Mouse (Mus musculus): ENCODE measurements at regions not wholly inside any gene's neighbourhood (a gene's known extent, or its start where the extent isn't known, plus 50 kb on each side); places are given as distances from the start of the nearest gene placed in this dataset.

- Histone ChIP-seq H3K4me3 (ENCODE audit: insufficient read depth, low read length) (no peak overlapping the region), H3K27ac (ENCODE audit: insufficient read depth, low read length) (no peak overlapping the region), H3K4me1 (ENCODE audit: control insufficient read depth, insufficient read depth, low read length) (peaks cover 3% of the 10 kb centered on the region; the same call in 1 of the 2 replicates)
- TF ChIP-seq CTCF (IDR thresholded peaks at IDR 0.05; ENCODE audit: borderline replicate concordance, insufficient read depth, low read length) (no peak), POLR2A (IDR thresholded peaks at IDR 0.05; ENCODE audit: low read depth, low read length) (no peak)
Measured at GRCm38 (mm10) chr2:78983944-78984498, 116.1 kb downstream of the Ube2e3 start.

DNA sequence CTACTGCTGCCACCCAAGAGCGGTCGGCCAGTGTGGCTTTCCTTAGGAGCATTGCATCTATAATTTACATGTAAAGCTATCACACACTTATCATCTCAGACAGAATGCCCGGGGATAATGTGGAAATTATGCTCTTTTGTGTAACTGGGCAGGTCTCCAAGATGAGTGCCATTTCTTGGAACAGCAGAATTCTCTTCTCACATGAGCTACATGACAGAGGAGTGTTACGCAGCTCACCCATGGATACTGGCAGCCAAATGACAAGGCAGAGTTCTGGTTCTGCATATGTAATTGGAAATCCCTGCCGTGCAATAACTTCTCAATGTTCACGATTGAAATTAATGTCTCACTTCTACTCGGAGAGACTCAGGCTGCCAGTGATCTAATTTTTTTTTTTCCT is 119.1 kb downstream of the Ube2e3 start:
- no peaks in the 10 kb centered on the region for H3K4me1 ChIP-seq (ENCODE audit: control insufficient read depth, insufficient read depth, low read length)
- H3K4me3 ChIP-seq (ENCODE audit: insufficient read depth, low read length), result no peak overlapping the region
- no peak for TF ChIP-seq CTCF (IDR thresholded peaks at IDR 0.05; ENCODE audit: borderline replicate concordance, insufficient read depth, low read length)
- TF ChIP-seq POLR2A (IDR thresholded peaks at IDR 0.05; ENCODE audit: low read depth, low read length), result no peak
- H3K27ac ChIP-seq (ENCODE audit: insufficient read depth, low read length), result no peak overlapping the region

DNA sequence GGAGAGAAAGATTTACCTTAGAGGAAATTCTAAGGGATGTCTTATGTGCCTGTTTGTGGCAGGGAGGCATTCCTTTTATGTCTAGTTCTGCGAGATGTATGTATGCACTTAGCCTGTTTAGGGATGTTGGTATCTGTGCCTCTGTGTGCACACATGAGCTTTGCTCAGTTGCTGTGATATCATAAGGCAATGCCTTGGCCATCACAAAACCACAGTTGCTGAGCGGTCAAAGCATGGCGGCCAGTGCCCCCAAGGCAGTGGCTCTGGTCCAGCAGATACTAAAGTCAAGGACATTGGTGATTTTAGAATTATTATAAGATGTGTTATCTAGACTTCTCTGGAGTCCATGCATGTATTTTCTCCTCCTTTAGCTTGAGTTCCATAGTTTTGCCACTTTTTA is 119.5 kb downstream of the Ube2e3 start:
- H3K4me1 ChIP-seq (ENCODE audit: control insufficient read depth, insufficient read depth, low read length), result no peaks in the 10 kb centered on the region
- no peak for TF ChIP-seq CTCF (IDR thresholded peaks at IDR 0.05; ENCODE audit: borderline replicate concordance, insufficient read depth, low read length)
- TF ChIP-seq POLR2A (IDR thresholded peaks at IDR 0.05; ENCODE audit: low read depth, low read length), result no peak
- no peak overlapping the region for H3K27ac ChIP-seq (ENCODE audit: insufficient read depth, low read length)
- no peak overlapping the region for H3K4me3 ChIP-seq (ENCODE audit: insufficient read depth, low read length)

DNA sequence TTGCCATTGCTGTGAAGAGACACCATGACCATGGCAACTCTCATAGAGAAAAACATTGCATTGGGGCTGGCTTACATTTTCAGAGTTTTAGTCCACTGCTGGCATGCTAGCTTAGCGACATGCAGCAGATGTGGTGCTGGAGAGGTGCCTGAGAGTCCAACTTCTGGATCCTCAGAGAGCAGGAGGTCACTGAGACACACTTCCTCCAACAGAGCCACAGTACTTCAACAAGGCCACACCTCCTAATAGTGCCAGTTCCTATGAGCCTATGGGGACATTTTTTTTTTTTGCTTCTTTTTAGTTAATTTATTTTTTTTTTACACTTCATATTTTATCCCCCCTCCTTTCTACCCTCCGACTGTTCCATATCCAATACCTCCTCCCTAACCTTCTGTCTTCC is 120.3 kb downstream of the Ube2e3 start:
- no peak overlapping the region for H3K27ac ChIP-seq (ENCODE audit: insufficient read depth, low read length)

DNA sequence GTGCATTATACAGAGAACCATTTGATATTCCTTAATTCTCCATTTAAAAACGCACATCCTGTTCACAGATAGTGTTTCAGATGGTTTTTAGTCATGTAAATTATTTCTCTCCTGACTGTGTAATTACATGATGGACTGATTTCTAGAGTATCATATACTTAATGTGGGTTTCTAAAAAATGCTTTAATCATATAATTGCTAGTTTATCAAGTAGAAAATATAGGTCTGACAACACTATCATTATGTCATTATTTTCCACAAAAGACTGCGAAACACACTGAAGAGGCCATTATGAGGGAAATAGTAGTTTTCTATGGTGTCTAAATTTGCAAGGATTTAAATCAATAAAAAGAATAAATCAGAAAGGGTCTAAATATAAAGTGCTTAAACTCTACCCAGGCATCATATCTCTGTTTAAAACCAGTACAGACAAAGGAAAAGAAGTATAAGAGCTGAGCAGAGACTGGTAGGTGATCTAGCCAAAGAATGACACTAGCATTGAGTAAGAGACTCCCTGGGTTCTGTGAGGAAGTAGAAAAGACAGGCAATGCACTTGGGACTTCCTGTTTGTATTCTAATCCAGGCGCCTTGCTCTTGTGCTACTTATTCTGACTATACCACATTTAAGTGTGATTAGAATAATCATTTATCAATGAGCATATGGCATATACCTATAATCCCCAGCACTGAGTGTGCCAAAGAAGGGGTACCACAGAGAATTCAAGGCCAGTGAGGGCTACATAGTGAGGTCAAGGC is 127.1 kb downstream of the Ube2e3 start:
- Histone ChIP-seq H3K27ac (ENCODE audit: insufficient read depth, low read length) (no peak overlapping the region), H3K4me1 (ENCODE audit: control insufficient read depth, insufficient read depth, low read length) (no peaks in the 10 kb centered on the region), H3K4me3 (ENCODE audit: insufficient read depth, low read length) (no peak overlapping the region)
- TF ChIP-seq CTCF (IDR thresholded peaks at IDR 0.05; ENCODE audit: borderline replicate concordance, insufficient read depth, low read length) (no peak), POLR2A (IDR thresholded peaks at IDR 0.05; ENCODE audit: low read depth, low read length) (no peak)

More for the DNA sequence above, 120.3 kb downstream of the Ube2e3 start:
- no peak overlapping the region for H3K4me3 ChIP-seq (ENCODE audit: insufficient read depth, low read length)
- TF ChIP-seq CTCF (IDR thresholded peaks at IDR 0.05; ENCODE audit: borderline replicate concordance, insufficient read depth, low read length), result no peak
- no peak for TF ChIP-seq POLR2A (IDR thresholded peaks at IDR 0.05; ENCODE audit: low read depth, low read length)
- no peaks in the 10 kb centered on the region for H3K4me1 ChIP-seq (ENCODE audit: control insufficient read depth, insufficient read depth, low read length)

GRCm38 (mm10) chr2:78998637-78999036 is 130.7 kb downstream of the Ube2e3 start:
- TF ChIP-seq CTCF (IDR thresholded peaks at IDR 0.05; ENCODE audit: borderline replicate concordance, insufficient read depth, low read length) (no peak), POLR2A (IDR thresholded peaks at IDR 0.05; ENCODE audit: low read depth, low read length) (no peak)

GRCm38 (mm10) chr2:78999410-78999809 is 131.5 kb downstream of the Ube2e3 start:
- no peak overlapping the region for H3K4me3 ChIP-seq (ENCODE audit: insufficient read depth, low read length)
- H3K4me1 ChIP-seq (ENCODE audit: control insufficient read depth, insufficient read depth, low read length), result no peaks in the 10 kb centered on the region
- TF ChIP-seq CTCF (IDR thresholded peaks at IDR 0.05; ENCODE audit: borderline replicate concordance, insufficient read depth, low read length), result no peak
- no peak overlapping the region for H3K27ac ChIP-seq (ENCODE audit: insufficient read depth, low read length)

More at GRCm38 (mm10) chr2:78998637-78999036, 130.7 kb downstream of the Ube2e3 start:
- Histone ChIP-seq H3K4me1 (ENCODE audit: control insufficient read depth, insufficient read depth, low read length) (no peaks in the 10 kb centered on the region), H3K27ac (ENCODE audit: insufficient read depth, low read length) (no peak overlapping the region), H3K4me3 (ENCODE audit: insufficient read depth, low read length) (no peak overlapping the region)

DNA sequence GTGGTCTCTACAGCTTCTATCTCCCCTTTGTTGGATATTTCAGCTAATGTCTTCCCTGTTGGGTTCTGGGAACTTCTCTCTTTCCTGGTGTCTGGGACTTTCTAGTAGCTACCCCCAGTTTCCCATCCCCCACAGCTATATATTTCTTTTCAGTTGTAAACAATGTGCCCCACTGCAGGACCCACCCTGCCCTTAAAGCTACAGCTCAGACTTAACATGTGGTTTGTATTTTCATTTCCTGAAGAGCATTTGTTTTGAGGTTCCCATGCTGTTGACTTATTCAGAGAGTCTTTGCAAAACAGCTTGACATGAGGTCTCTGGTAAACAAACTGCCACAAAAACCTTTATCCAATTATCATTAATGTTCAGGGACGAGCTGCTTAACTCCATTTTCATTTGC is 136.9 kb downstream of the Ube2e3 start:
- Histone ChIP-seq H3K27ac (ENCODE audit: insufficient read depth, low read length) (no peak overlapping the region), H3K4me3 (ENCODE audit: insufficient read depth, low read length) (no peak overlapping the region), H3K4me1 (ENCODE audit: control insufficient read depth, insufficient read depth, low read length) (peaks cover 3% of the 10 kb centered on the region)
- TF ChIP-seq POLR2A (IDR thresholded peaks at IDR 0.05; ENCODE audit: low read depth, low read length) (no peak), CTCF (IDR thresholded peaks at IDR 0.05; ENCODE audit: borderline replicate concordance, insufficient read depth, low read length) (no peak)

GRCm38 (mm10) chr2:79008642-79009041 is 140.7 kb downstream of the Ube2e3 start:
- TF ChIP-seq CTCF (IDR thresholded peaks at IDR 0.05; ENCODE audit: borderline replicate concordance, insufficient read depth, low read length) (no peak), POLR2A (IDR thresholded peaks at IDR 0.05; ENCODE audit: low read depth, low read length) (no peak)
- H3K27ac ChIP-seq (ENCODE audit: insufficient read depth, low read length), result no peak overlapping the region
- H3K4me1 ChIP-seq (ENCODE audit: control insufficient read depth, insufficient read depth, low read length), result peaks cover 4% of the 10 kb centered on the region
- no peak overlapping the region for H3K4me3 ChIP-seq (ENCODE audit: insufficient read depth, low read length)

- Histone ChIP-seq H3K4me3 (ENCODE audit: insufficient read depth, low read length) (no peak overlapping the region), H3K27ac (ENCODE audit: insufficient read depth, low read length) (no peak overlapping the region), H3K4me1 (ENCODE audit: control insufficient read depth, insufficient read depth, low read length) (peaks cover 4% of the 10 kb centered on the region)
- TF ChIP-seq POLR2A (IDR thresholded peaks at IDR 0.05; ENCODE audit: low read depth, low read length) (no peak), CTCF (IDR thresholded peaks at IDR 0.05; ENCODE audit: borderline replicate concordance, insufficient read depth, low read length) (no peak)
Measured at GRCm38 (mm10) chr2:79009791-79010190, 141.9 kb downstream of the Ube2e3 start.

Data from embryonic fibroblast, embryonic 13.5 days (primary cell).